Mouse (Mus musculus) midbrain, embryonic 16.5 days (tissue): ENCODE data around the gene Limch1. TPM values are rescaled to one million over a fixed set of nuclear protein-coding genes. Genes with fewer than 3 reads are reported as not detected.

Experiments used
- ATAC-seq: fragments of 200-750 bp; cut with Nextera tagmentation; 2 replicates; pipeline ENCODE4 v1.8.0; 2017; ENCODE audit warnings: moderate TSS enrichment
- H3K27ac ChIP-seq: fragments of 300-500 bp; sonication (generic); 2 replicates; pipeline ENCODE4 v1.5.1; 2014; ENCODE audit warnings: mild to moderate bottlenecking, low read length, mixed read lengths
- H3K27me3 ChIP-seq: fragments of 300-500 bp; sonication (generic); 2 replicates; pipeline ENCODE4 v1.6.1; 2014; ENCODE audit warnings: low read depth, low read length, mixed read lengths; ENCODE audit not compliant: control insufficient read depth, insufficient read depth
- H3K36me3 ChIP-seq: fragments of 300-500 bp; sonication (generic); 2 replicates; pipeline ENCODE4 v1.6.1; 2014; ENCODE audit warnings: mild to moderate bottlenecking, low read length, moderate library complexity, mixed read lengths; ENCODE audit not compliant: control insufficient read depth, insufficient read depth
- H3K4me1 ChIP-seq: fragments of 300-500 bp; sonication (generic); 2 replicates; pipeline ENCODE4 v1.6.1; 2014; ENCODE audit warnings: mild to moderate bottlenecking, low read length, mixed read lengths; ENCODE audit not compliant: control insufficient read depth, insufficient read depth
- H3K4me2 ChIP-seq: fragments of 300-500 bp; sonication (generic); 2 replicates; pipeline ENCODE4 v1.6.1; 2014; ENCODE audit warnings: mild to moderate bottlenecking, low read length, mixed read lengths
- H3K4me3 ChIP-seq: fragments of 300-500 bp; sonication (generic); 2 replicates; pipeline ENCODE4 v1.5.1; 2014; ENCODE audit warnings: low read depth, mild to moderate bottlenecking, low read length, moderate library complexity, mixed read lengths
- H3K9ac ChIP-seq: fragments of 300-500 bp; sonication (generic); 2 replicates; pipeline ENCODE4 v1.6.1; 2014; ENCODE audit warnings: low read depth, low read length, mixed read lengths
- H3K9me3 ChIP-seq: fragments of 300-500 bp; sonication (generic); replicated peaks from 2 replicates; pipeline ENCODE4 v1.6.1; 2014; ENCODE audit warnings: mild to moderate bottlenecking, low read length, mixed read lengths; ENCODE audit not compliant: control insufficient read depth, poor library complexity, severe bottlenecking
- WGBS: fragments of 180-500 bp; shearing (Covaris S2); extraction: QIAGEN DNeasy Blood & Tissue Kit; methylation state at CpG from one replicate; pipeline ENCODE4 v1.1.7; 2014; 5-methylcytosine and 5-hydroxymethylcytosine counted together
- polyA plus RNA-seq: library from polyadenylated mRNA; unstranded; fragments of >200 nt; fragmentation: Nextera tagmentation; extraction: Ambion mirVana; gene quantifications from 2 replicates; pipeline ENCODE4 v1.2.1, GENCODE M21; 2015

The Limch1 gene
- polyA plus RNA-seq, 1 experiment from 2014 or later = 48.8 TPM

- no peaks in the 10 kb centered on the region for H3K36me3 ChIP-seq
- H3K9ac ChIP-seq = no peak overlapping the region
- no peaks in the 10 kb centered on the region for H3K4me1 ChIP-seq
- H3K4me2 ChIP-seq = no peak overlapping the region
- 77% methylated on average over 5 of the region's 5 CpGs for WGBS
- ATAC-seq = no peak
- H3K9me3 ChIP-seq = no peaks in the 10 kb centered on the region
- peaks cover 47% of the 10 kb centered on the region for H3K27me3 ChIP-seq
- H3K27ac ChIP-seq = no peak overlapping the region
- H3K4me3 ChIP-seq = no peak overlapping the region
Measured at GRCm38 (mm10) chr5:67090856-67091255, 345.2 kb downstream of the Limch1 start.

- ATAC-seq = peak; percentile 64; the same call in 1 of the 2 replicates
- Histone ChIP-seq H3K4me2 (no peak overlapping the region), H3K27ac (no peak overlapping the region), H3K4me3 (no peak overlapping the region), H3K4me1 (no peaks in the 10 kb centered on the region), H3K36me3 (no peaks in the 10 kb centered on the region), H3K9ac (no peak overlapping the region), H3K9me3 (no peaks in the 10 kb centered on the region), H3K27me3 (peaks cover 53% of the 10 kb centered on the region)
- WGBS = 27% methylated on average over 4 of the region's 4 CpGs
Measured at GRCm38 (mm10) chr5:67091766-67092165, 346.1 kb downstream of the Limch1 start.

GRCm38 (mm10) chr5:67093991-67094390, 348.4 kb downstream of the Limch1 start:
- H3K36me3 ChIP-seq = no peaks in the 10 kb centered on the region
- ATAC-seq = no peak
- H3K27me3 ChIP-seq = peaks cover 66% of the 10 kb centered on the region
- 13% methylated on average over 2 of the region's 2 CpGs for WGBS
- no peak overlapping the region for H3K4me3 ChIP-seq
- H3K9ac ChIP-seq = no peak overlapping the region
- no peaks in the 10 kb centered on the region for H3K9me3 ChIP-seq
- no peaks in the 10 kb centered on the region for H3K4me1 ChIP-seq
- H3K4me2 ChIP-seq = no peak overlapping the region
- H3K27ac ChIP-seq = no peak overlapping the region

- H3K4me1 ChIP-seq = no peaks in the 10 kb centered on the region
- under 1% methylated on average over 15 of the region's 15 CpGs for WGBS
- H3K27ac ChIP-seq = no peak overlapping the region
- H3K4me3 ChIP-seq = no peak overlapping the region
- H3K9ac ChIP-seq = no peak overlapping the region
- H3K9me3 ChIP-seq = no peaks in the 10 kb centered on the region
- H3K4me2 ChIP-seq = no peak overlapping the region
- ATAC-seq = no peak
- no peaks in the 10 kb centered on the region for H3K36me3 ChIP-seq
- peaks cover 64% of the 10 kb centered on the region for H3K27me3 ChIP-seq
Measured at GRCm38 (mm10) chr5:67095153-67095552, 349.5 kb downstream of the Limch1 start.

- H3K9me3 ChIP-seq = no peaks in the 10 kb centered on the region
- peak overlapping the region; percentile 10; the same call in 1 of the 2 replicates for H3K4me2 ChIP-seq
- H3K27me3 ChIP-seq = peaks cover 58% of the 10 kb centered on the region
- no peaks in the 10 kb centered on the region for H3K36me3 ChIP-seq
- no peak overlapping the region for H3K9ac ChIP-seq
- no peak for ATAC-seq
- WGBS = under 1% methylated on average over 39 of the region's 47 CpGs
- no peak overlapping the region for H3K27ac ChIP-seq
- no peaks in the 10 kb centered on the region for H3K4me1 ChIP-seq
- H3K4me3 ChIP-seq = peak overlapping the region; percentile 10; the same call in 1 of the 2 replicates
Measured at GRCm38 (mm10) chr5:67095651-67096377, 350.2 kb downstream of the Limch1 start.

- H3K9me3 ChIP-seq = no peaks in the 10 kb centered on the region
- WGBS = under 1% methylated on average over 24 of the region's 28 CpGs
- no peak overlapping the region for H3K27ac ChIP-seq
- H3K4me1 ChIP-seq = no peaks in the 10 kb centered on the region
- no peak overlapping the region for H3K9ac ChIP-seq
- ATAC-seq = no peak
- no peaks in the 10 kb centered on the region for H3K36me3 ChIP-seq
- H3K4me2 ChIP-seq = peak overlapping the region; percentile 10; the same call in 1 of the 2 replicates
- peaks cover 57% of the 10 kb centered on the region for H3K27me3 ChIP-seq
- peak overlapping the region; percentile 10; the same call in 1 of the 2 replicates for H3K4me3 ChIP-seq
Measured at GRCm38 (mm10) chr5:67096378-67096771, 350.7 kb downstream of the Limch1 start.

- H3K36me3 ChIP-seq = no peaks in the 10 kb centered on the region
- peaks cover 57% of the 10 kb centered on the region for H3K27me3 ChIP-seq
- no peaks in the 10 kb centered on the region for H3K9me3 ChIP-seq
- no peak overlapping the region for H3K27ac ChIP-seq
- no peak overlapping the region for H3K4me3 ChIP-seq
- H3K9ac ChIP-seq = no peak overlapping the region
- no peak for ATAC-seq
- no peaks in the 10 kb centered on the region for H3K4me1 ChIP-seq
- under 1% methylated on average over 41 of the region's 41 CpGs for WGBS
- H3K4me2 ChIP-seq = no peak overlapping the region
Measured at GRCm38 (mm10) chr5:67097106-67098050, 351.8 kb downstream of the Limch1 start.

GRCm38 (mm10) chr5:67098051-67098732, 352.6 kb downstream of the Limch1 start:
- WGBS = 2% methylated on average over 23 of the region's 23 CpGs
- no peaks in the 10 kb centered on the region for H3K9me3 ChIP-seq
- ATAC-seq = no peak
- H3K4me3 ChIP-seq = no peak overlapping the region
- H3K9ac ChIP-seq = no peak overlapping the region
- H3K4me2 ChIP-seq = no peak overlapping the region
- H3K4me1 ChIP-seq = no peaks in the 10 kb centered on the region
- H3K27me3 ChIP-seq = peaks cover 60% of the 10 kb centered on the region
- H3K36me3 ChIP-seq = no peaks in the 10 kb centered on the region
- no peak overlapping the region for H3K27ac ChIP-seq
